In genomic region chr6:30723331-30723730, GRCm38 (mm10) we compare ENCODE assay signal across 7 mouse cellular contexts. TPM values are rescaled to one million over a fixed set of nuclear protein-coding genes. Genes with fewer than 3 reads are reported as not detected.
DNase-seq lines count a peak whose midpoint lies in the region; ATAC-seq and TF ChIP-seq lines count a peak whose summit lies in the region.

Gene Mest (plus strand): TSS chr6:30723547.

- WGBS in lung, adult 2 months: 77% methylated on average over 7 of the region's 7 CpGs
- WGBS in forebrain, embryonic 11.5 days: 69% methylated on average over 7 of the region's 7 CpGs
- 51% methylated on average over 7 of the region's 7 CpGs for WGBS in intestine, embryonic 15.5 days
- WGBS in midbrain, embryonic 12.5 days: 63% methylated on average over 7 of the region's 7 CpGs

- TF ChIP-seq CTCF in lung, adult 2 months (IDR thresholded peaks at IDR 0.05; ENCODE audit: insufficient read depth, low read length): no peak

- H3K27ac ChIP-seq in forebrain, embryonic 11.5 days (ENCODE audit: low read depth, low read length): peak within 1 kb of the TSS; percentile 2; the same call in 1 of the 2 replicates
- 0 out of 2 replicates have a peak within 1 kb of the TSS, but pooled peaks have one; percentile 0 for H3K27ac ChIP-seq in intestine, embryonic 15.5 days
- peak within 1 kb of the TSS; percentile 87 for H3K27ac ChIP-seq in midbrain, embryonic 12.5 days (replicated peaks)

- no peaks in the 10 kb centered on the region for H3K9me3 ChIP-seq in forebrain, embryonic 11.5 days (ENCODE audit: control insufficient read depth, low read length)
- H3K9me3 ChIP-seq in intestine, embryonic 15.5 days: no peaks in the 10 kb centered on the region
- no peaks in the 10 kb centered on the region for H3K9me3 ChIP-seq in midbrain, embryonic 12.5 days

- no peak for TF ChIP-seq POLR2A in lung, adult 2 months (IDR thresholded peaks at IDR 0.05; ENCODE audit: borderline replicate concordance, extremely low read depth, low read depth, low read length)

- no peaks in the 10 kb centered on the region for H3K4me1 ChIP-seq in lung, adult 2 months (ENCODE audit: control insufficient read depth, insufficient read depth, low read length)
- peaks cover 7% of the 10 kb centered on the region; the same call in 1 of the 2 replicates for H3K4me1 ChIP-seq in forebrain, embryonic 11.5 days (replicated peaks; ENCODE audit: control insufficient read depth, insufficient read depth, low read length)
- H3K4me1 ChIP-seq in intestine, embryonic 15.5 days (replicated peaks): peaks cover 8% of the 10 kb centered on the region; the same call in 1 of the 2 replicates
- H3K4me1 ChIP-seq in midbrain, embryonic 12.5 days: peaks cover 27% of the 10 kb centered on the region

- H3K4me3 ChIP-seq in lung, adult 2 months (replicated peaks; ENCODE audit: extremely low read depth, low read depth, low read length): no peak within 1 kb of the TSS
- no peak within 1 kb of the TSS for H3K4me3 ChIP-seq in forebrain, embryonic 11.5 days (ENCODE audit: low read depth, low read length)
- no peak within 1 kb of the TSS for H3K4me3 ChIP-seq in intestine, embryonic 15.5 days (replicated peaks)
- H3K4me3 ChIP-seq in midbrain, embryonic 12.5 days: no peak within 1 kb of the TSS

- no peak for ATAC-seq in forebrain, embryonic 11.5 days (replicated peaks; ENCODE audit: low FRiP score)
- no peak for ATAC-seq in intestine, embryonic 15.5 days
- no peak for ATAC-seq in midbrain, embryonic 12.5 days (ENCODE audit: low FRiP score, low read depth)

- H3K27me3 ChIP-seq in forebrain, embryonic 11.5 days (ENCODE audit: control insufficient read depth, insufficient read depth, low read length): no peaks in the 10 kb centered on the region
- no peaks in the 10 kb centered on the region for H3K27me3 ChIP-seq in intestine, embryonic 15.5 days (replicated peaks)
- no peaks in the 10 kb centered on the region for H3K27me3 ChIP-seq in midbrain, embryonic 12.5 days

- DNase-seq in lung, adult 2 months: no peak
- DNase-seq in lung, postnatal 4 days: no peak
- DNase-seq in forebrain, embryonic 11.5 days (ENCODE audit: low spot score): no peak
- no peak for DNase-seq in cerebellum, adult 8-10 months
- no peak for DNase-seq in cerebellum, postnatal 4 days (ENCODE audit: low spot score in 2 of 2)

- no peaks in the 10 kb centered on the region for H3K36me3 ChIP-seq in forebrain, embryonic 11.5 days (ENCODE audit: control insufficient read depth, insufficient read depth, low read length)
- no peaks in the 10 kb centered on the region for H3K36me3 ChIP-seq in intestine, embryonic 15.5 days
- no peaks in the 10 kb centered on the region for H3K36me3 ChIP-seq in midbrain, embryonic 12.5 days

- H3K4me2 ChIP-seq in forebrain, embryonic 11.5 days (ENCODE audit: low read depth, low read length, severe bottlenecking): no peak within 1 kb of the TSS
- H3K4me2 ChIP-seq in intestine, embryonic 15.5 days (replicated peaks): no peak within 1 kb of the TSS
- peak within 1 kb of the TSS; percentile 19; the same call in 1 of the 2 replicates for H3K4me2 ChIP-seq in midbrain, embryonic 12.5 days (replicated peaks)

- H3K9ac ChIP-seq in forebrain, embryonic 11.5 days (ENCODE audit: low read length): no peak within 1 kb of the TSS
- no peak within 1 kb of the TSS for H3K9ac ChIP-seq in intestine, embryonic 15.5 days
- no peak within 1 kb of the TSS for H3K9ac ChIP-seq in midbrain, embryonic 12.5 days (replicated peaks)

RNA-seq across cellular contexts. Expression of gene Mest, which starts in this region (rescaled TPM):
- polyA plus RNA-seq in lung, adult 2 months (2012; rRNA removed): 108 and 160 TPM in 2 replicates
- 1,661 and 1,678 TPM in 2 replicates for polyA plus RNA-seq in forebrain, embryonic 11.5 days (2014; fragmentation: Nextera tagmentation; extraction: Ambion mirVana)
- 668 and 710 TPM in 2 replicates for polyA plus RNA-seq in intestine, embryonic 15.5 days (2015; fragmentation: Nextera tagmentation; extraction: Ambion mirVana)
- 584 and 614 TPM in 2 replicates for polyA plus RNA-seq in midbrain, embryonic 12.5 days (2016; fragmentation: Nextera tagmentation; extraction: Ambion mirVana)

Comparison
In these comparisons a context has a peak if more than half of its experiments do, and no peak if none do; other contexts are left out.
1. H3K27ac ChIP-seq: peak in every context shown above with its lines; median percentile 87 in midbrain, embryonic 12.5 days; 2 in forebrain, embryonic 11.5 days; 0 in intestine, embryonic 15.5 days.